Mouse (Mus musculus): ENCODE measurements around the gene Vmn1r1. TPM values are rescaled to one million over a fixed set of nuclear protein-coding genes. Genes with fewer than 3 reads are reported as not detected.
"Not testable (repeated sequence)": the region's sequence is repeated elsewhere in the genome, so short reads cannot be mapped to it uniquely, and the experiment has no call there.

Gene Vmn1r1
- total RNA-seq (2021), result not detected
- long read RNA-seq, experiment 1, result 0 reads
- long read RNA-seq, experiment 2, result 0 reads

DNA sequence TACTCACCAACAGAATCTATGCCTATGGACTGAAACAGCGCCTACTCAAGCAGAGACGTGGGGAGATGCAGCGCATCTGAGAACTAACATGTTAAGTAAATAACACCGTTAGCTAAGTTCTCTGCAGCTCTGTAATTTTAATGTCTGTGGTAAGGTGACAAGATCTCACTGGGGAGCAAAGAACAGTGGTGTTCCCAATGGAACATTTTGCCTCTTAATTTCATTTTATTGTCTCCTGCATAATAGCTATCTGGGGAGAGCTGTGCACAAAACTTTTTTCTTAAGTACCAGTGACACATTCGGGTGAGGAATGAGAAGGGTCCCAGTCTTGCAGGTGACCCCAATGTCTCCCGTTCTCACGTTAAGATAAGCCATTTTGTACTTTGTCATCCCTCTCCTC is at the start of gene Vmn1r1:
Gene Vmn1r1, minus strand, starts transcription at position 101 of the 400 bp plus-strand sequence.
- no peak for DNase-seq (ENCODE audit: low spot score in 2 of 2)
- intact Hi-C loops (cut with DNase I), result no loop called here

DNA sequence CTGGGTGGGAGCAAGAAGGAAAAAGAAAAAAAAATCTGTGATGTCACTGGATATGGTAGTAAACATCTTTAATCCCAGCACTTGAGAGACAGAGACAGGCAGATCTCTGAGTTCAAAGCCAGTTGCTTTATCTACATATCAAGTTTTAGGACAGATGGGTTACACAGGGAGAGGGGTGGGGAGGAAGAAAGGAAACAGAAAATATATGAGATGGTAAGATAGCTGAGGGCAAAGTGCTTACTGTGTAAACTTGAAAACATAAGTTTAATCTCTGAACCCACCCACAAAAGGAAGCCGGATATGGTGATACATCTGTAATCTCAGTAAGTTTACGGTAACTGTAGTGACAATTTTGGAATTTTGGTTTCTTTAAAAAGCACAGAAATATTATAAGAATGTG is 46.0 kb upstream of the Vmn1r1 start:
- DNase-seq (ENCODE audit: low spot score in 2 of 2), result no peak
- intact Hi-C loops (cut with DNase I), result no loop called here

DNA sequence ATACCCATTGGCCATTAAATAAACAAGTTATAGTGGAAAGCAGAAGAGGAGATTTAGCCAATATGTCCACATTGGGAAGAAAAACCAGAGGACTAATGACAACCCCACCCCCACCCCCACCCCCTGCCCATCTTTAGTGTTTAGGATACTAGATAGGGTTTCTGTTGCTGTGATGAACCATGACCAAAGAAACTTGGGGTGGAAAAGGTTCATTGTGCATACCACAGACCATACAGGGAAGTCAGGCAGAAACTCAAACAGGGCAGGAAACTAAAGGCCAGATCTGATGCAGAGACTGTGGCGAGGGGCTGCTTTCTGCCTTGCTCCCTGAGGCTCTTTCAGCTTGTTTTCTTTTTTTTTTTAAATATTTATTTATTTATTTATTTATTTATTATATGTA is 28.3 kb upstream of the Vmn1r1 start:
- no peak for DNase-seq (ENCODE audit: low spot score in 2 of 2)
- intact Hi-C loops (cut with DNase I), result no loop called here

DNA sequence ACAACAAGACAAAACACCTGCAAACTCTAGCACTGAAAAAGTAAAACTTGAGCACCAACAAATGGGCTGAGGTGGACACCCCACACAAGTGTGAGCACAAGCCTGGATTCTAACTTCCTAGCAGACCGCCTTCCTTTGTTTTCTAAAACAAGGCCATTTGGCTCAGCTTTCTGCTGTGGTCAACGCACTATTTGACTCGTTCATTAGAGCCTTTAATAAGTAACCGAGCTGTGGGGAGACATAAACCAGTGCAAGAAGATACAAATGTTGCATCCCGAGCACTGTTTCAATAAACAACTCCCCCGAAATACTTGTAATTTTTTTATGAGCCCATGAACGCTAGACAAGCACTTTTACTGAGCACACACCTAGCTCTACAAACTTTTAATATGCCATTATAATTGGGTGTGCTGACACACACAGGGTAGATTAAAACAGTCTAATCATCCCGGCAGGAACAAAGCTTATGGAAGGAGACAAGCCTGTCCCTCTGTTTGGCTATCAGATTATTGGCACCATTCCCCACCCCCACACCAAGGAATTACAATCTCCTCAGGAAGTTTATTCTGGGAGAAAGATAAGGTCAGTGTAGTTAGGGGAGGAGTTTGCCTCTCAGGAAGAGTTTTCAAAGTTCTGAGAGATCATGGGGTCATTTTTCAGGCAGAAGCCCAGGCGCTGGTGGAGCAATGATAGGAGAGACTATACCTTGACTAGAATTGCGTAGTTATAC is 27.7 kb upstream of the Vmn1r1 start:
- DNase-seq (ENCODE audit: low spot score in 2 of 2), result no peak
- intact Hi-C loops (cut with DNase I), result no loop called here

DNA sequence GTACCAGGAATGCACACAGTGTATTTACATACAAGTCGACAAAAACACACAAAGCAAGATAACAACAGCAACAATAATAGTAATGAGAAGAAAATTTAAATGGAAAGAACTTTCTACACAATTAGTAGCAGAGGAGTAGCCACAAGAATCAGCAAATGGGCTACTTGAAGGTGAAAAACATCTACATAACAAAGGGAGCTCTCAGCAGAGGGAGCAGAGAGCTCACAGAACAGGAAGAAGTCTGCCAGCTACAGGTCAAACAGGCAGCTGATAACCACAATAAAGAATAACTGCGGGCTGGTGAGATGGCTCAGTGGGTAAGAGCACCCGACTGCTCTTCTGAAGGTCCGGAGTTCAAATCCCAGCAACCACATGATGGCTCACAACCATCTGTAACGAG is 26.9 kb upstream of the Vmn1r1 start:
- DNase-seq (ENCODE audit: low spot score in 2 of 2), result no peak
- intact Hi-C loops (cut with DNase I), result no loop called here

DNA sequence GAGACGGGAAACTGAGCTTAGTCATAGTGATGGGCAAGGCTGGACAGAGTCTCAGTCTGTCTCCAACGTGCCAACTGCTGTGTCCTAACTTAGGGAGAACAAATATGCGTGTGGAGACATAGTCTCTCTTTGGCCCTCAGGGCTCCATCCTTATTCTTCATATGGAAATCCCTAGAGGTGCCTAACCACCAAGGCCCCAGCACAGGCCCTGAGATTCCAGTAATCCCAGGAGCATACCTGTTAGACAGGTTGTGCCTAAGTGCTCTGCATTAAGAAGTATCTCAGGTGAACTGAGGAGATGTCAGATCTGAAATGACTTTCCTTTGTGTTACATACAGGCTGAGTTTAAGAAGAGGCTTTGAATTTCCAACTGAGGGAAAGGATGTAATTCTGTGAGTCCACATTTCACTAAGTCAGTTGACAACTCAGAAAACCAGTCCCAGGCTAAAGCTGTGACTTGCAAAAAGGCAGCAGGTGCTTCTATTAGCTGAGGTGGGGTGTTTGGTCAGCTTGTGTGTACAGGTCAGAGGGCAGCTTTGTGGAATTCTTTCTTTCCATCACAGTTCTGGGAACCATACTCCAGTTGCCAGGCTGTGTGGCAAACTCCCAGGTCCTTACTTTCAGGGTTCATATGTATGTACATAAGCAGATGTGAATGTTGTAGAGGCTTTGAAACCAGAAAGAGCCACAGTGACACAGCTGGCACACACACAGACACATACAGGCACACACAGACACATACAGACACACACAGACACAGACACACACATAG is 25.6 kb upstream of the Vmn1r1 start:
- intact Hi-C loops (cut with DNase I), result no loop called here
- no peak for DNase-seq (ENCODE audit: low spot score in 2 of 2)

DNA sequence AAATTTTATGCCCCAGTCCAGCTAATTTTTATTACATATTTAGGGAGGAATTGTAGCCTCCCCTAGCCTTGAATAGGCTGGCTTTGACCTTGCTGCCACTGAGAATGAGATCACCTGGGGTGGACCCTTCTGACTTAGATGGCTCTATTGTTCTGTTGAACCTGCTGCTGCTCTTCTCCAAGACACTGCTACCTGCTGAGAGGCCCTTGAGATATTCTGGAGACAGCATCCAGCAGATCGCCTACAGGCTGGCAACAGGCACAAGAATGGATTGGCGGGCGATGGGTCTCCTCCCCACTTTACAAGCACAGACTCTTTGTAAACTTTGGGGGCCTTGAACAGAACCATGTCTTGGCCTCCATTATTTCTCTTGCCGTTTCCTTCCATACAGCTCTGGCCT is 18.2 kb upstream of the Vmn1r1 start:
- DNase-seq (ENCODE audit: low spot score in 2 of 2); intact Hi-C loops (cut with DNase I): not testable (repeated sequence)

DNA sequence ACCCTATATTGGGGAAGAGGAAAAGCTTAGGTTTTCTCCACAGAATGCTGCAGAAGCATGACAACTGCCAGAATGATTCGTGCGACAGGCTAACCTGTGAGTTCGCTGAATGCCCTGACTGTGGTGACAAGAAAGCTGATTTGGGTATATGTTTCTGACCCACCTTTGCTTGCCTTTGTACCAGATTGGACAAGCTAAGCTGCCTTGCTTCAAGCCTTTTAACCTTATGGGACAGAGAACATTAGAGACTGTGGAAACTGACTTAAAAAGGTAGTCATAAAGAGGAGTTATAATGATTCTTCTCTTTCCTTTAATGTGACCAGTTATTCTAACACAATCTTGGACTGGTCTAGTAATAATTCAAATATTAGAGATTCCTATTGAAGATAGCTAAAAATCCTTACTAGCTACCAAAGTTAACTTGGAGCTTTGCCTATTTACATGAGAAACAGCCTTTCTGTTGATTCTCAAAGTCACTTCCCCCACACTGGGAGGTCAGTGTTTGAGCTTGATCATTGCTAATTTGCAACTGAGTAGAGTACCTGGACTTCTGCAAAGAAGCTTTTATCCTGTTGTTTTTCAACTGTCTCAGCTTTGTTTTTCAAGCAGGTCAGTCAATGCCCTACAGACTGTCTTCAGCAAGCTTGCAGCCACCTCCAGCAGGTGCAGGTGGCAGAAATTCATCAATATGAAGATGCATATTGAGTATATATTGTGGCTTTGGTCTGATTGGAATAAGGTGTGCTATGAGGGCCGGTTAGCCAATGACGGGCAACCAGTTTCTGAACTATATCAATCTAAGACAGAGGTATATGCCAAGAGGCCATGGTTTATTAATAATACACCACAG is 17.4 kb upstream of the Vmn1r1 start:
- DNase-seq (ENCODE audit: low spot score in 2 of 2), result no peak
- intact Hi-C loops (cut with DNase I), result no loop called here

DNA sequence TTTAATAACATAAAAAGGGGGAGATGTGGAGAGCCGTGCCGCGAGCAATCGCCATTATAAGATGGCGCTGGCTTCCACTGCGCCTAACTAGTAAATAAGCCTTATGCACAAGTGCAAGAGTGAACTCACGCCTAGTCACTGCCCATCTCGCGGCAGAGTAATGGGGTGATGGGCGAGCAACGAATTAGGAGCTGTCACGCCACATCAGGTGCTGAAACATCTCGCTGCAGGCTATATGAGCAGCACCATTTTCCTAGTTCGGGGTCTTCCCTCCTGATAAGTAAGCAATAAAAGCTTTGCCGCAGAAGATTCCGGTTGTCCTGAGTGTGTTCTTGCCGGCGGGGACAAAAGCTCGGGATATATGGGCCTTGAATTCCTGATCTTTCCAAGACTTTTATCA is 12.7 kb upstream of the Vmn1r1 start:
- intact Hi-C loops (cut with DNase I); DNase-seq (ENCODE audit: low spot score in 2 of 2): not testable (repeated sequence)

DNA sequence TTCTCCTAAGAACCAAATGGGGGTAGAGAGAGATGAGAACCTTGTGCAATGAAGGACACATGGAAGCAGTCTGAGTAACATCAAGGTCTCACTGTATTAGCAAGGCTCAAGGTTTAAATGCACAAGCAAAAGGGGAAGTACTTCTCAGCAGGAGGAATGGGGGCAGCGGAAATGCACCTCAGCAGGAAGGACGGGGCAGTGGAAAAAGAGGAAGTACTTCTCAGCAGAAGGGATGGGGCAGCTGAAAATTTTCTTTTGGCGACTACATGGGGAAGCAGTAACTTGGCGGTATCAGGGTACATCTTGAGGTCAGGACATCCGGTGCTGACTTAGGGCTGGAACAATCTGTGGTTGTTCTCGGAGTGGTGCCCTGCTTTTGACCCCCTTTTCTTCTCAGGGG is 5.9 kb upstream of the Vmn1r1 start:
- DNase-seq (ENCODE audit: low spot score in 2 of 2); intact Hi-C loops (cut with DNase I): not testable (repeated sequence)

DNA sequence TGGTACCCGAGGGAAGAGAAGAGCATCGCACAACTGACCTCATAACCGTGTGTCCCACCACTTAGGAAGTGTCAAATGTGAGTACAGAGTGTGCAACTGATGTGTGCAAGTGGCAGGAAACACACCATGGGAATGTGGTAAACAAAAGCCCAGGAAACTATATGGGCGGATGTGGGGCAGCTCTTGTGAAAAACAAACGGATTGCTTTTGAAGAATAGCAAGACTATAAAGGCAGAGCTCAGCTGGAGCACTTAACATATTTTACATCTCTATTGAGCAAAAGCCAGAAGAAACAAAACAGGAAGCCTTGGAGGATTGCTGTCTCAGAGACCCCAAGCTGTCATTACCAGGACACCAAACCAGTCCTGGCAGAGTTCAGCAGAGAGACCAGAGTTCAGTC is 1.3 kb downstream of the Vmn1r1 start:
- intact Hi-C loops (cut with DNase I), result no loop called here
- no peak for DNase-seq (ENCODE audit: low spot score in 2 of 2)

DNA sequence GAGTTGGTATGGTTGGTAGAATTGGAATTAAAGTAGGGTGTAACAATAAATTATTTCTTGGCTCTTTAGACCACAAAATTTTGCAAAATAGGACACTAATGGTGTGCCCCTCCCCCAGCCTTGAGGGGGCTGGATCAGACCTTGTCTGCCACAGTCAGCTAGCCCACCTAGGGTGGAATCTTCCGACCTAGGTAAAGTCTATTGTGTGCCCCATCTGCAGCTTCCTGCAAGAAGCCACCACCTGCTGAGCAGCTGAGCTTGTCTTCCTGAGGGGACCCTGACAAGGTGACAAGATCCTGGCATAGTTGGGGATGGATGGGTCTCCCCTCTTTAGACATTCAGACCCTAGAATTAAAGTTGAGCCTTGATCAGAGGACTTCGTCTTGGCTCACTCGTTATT is 4.7 kb downstream of the Vmn1r1 start:
- intact Hi-C loops (cut with DNase I), result no loop called here
- no peak for DNase-seq (ENCODE audit: low spot score in 2 of 2)

DNA sequence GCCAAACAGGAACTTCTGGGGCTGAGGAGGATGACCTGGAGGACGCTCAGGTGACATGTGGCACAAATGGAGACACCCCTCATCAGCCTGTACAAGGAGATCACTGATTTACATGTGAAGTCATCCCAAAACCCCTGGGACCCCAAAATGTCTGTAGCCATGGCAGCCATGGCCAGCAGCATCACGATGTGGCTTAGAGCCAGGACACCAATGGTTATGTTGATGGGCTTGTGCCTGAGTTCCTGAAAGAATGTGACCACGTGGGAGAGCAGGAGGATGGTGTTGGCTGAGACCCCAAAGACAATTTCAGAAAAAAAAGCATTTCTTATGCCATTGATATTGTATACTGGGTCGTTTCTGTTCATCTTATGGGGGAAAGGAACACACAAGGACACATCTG is 6.6 kb downstream of the Vmn1r1 start:
- intact Hi-C loops (cut with DNase I), result no loop called here
- DNase-seq (ENCODE audit: low spot score in 2 of 2), result no peak

DNA sequence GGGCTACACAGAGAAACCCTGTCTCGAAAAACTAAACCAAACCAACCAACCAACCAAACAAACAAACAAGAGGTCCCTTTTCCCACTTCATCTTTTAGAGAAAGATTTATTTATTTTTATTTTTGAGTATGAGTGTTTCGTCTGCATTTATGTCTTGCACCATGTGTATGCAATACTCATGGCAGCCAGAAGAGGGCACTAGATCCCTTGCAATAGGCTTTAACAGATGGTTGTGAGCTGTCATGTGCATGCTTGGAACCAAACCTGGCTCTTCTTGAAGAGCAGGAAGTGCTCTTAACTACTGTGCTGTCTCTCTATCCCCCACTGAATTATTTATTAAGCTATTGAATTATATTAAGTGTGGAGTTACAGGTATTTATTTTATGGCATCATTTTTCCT is 14.3 kb downstream of the Vmn1r1 start:
- intact Hi-C loops (cut with DNase I), result no loop called here
- DNase-seq (ENCODE audit: low spot score in 2 of 2), result no peak

DNA sequence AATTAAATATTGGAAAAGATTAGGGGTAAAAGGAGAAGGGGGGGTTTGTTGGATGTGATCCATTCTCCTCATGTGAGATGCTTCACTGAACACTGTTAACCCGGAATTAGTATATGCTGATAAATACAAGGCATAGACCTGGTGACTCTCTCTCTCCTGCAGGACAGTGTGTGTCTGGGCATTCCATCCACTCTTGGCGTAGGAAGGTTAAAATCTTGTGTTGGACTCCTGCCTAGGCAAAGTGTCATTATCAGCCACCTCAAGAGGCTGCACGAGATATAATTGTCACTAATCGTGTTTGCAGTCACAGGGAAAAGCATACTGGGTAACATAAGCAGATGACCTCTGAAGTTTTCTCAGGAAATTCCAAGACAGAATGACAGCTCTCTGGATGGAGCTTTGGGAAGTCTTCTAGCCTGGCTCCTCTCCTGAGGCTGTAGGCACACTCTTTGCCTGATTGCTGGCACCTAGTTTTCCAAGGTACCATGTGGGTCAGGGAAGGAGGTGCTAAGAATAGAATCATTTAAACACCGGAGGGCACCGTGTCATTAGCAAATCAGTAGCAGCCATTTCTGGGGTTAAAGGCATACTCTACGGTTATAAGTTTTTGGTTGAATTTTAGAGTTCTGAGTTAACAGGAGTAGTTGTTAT is 15.3 kb downstream of the Vmn1r1 start:
- intact Hi-C loops (cut with DNase I), result no loop called here
- DNase-seq (ENCODE audit: low spot score in 2 of 2), result no peak

DNA sequence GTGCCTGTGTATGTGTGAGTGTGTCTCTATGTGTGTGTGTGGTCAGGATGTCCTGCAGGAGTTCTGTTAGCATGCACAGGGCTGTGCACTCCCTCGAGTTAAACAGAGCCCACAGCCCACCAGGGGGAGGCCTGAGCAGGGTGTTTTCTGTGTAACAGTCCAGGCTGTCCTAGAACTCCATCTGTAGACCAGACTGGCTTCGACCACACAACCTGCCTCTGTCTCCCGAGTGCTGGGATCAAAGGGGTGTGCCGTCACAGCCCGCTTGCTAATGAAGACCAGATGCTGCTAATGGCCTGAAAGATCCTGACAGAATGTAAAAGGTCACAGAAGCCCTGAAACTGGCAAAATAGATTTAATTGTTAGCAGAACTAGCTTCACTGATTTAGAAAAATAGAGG is 18.7 kb downstream of the Vmn1r1 start:
- intact Hi-C loops (cut with DNase I), result no loop called here
- no peak for DNase-seq (ENCODE audit: low spot score in 2 of 2)

DNA sequence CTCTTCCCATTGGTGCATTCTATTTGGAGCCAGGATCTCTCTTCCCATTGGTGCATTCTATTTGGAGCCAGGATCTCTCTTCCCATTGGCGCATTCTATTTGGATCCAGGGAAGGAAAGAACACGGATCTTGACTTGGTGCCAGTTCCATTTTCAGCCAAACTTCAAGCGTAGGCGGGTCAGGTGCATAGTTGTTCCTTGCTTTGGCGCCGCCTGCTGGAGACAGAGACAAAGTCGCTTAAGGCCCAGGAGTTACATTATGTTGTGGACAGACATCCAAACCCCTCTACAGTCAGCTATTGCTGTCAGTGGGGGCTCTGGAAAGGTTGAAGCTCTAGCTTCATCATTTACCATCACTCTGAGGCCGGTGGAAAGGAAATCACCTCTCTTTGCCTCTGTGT is 21.0 kb downstream of the Vmn1r1 start:
- peak in 1 of 2 experiments; percentile 45 for DNase-seq (ENCODE audit: low spot score in 2 of 2)
- intact Hi-C loops (cut with DNase I), result no loop called here

DNA sequence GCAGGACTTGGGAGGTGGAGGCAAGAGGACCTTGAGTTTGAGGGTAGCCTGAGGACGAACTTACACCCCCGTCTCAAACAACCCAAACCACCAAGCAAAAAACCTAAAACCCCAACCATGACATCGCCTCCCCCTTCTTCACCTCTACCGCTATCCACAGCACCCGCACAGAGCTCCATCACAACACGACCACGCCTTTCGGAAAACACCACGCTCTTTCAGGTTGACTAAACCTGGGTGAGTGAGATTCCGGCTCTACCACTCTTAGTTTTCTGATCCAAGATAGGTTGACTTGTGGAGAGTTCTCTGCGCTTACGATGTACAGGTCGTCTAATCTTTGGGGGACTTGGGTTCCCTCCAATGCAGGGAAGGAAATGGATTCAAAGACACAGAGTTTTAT is 21.6 kb downstream of the Vmn1r1 start:
- DNase-seq (ENCODE audit: low spot score in 2 of 2), result no peak
- intact Hi-C loops (cut with DNase I), result no loop called here

DNA sequence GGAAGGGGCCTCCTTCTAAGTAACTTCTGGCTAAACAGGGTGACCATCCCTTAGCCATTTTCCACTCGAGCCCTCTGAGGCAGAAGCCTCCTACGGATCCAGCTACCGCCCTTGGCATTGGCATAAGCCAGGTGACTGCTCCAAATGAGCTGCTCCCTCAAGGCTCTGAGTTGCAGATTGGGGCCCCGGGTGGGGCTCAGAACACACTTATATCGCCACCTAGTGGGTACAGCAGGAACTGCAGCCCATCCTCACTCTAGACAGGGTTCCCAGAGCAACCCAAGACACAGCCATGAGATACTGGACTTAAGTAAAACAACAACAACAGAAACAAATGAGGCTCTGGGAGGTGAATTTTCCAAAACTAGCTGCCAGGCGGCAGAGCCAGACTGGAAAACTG is 23.9 kb downstream of the Vmn1r1 start:
- intact Hi-C loops (cut with DNase I), result no loop called here

DNA sequence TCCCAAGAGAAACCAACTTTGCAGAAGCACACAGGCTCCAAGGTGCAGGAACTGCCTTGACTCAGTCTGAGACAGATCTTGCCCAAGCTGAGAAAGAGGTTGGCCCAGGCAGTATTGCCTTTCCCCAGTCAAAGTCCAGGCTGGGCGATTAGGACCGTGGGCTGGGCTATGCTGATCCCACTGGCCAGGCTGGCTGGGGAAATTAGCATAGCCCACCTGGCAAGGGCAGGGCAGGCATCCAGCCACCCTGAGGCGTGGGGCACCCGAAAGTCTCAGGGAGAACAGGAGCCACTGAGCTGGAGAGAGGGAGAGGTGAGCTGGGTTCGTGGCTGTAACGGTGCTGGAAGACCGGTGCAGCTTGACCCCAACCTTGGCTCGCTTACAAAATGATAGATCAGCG is 24.3 kb downstream of the Vmn1r1 start:
- DNase-seq (ENCODE audit: low spot score in 2 of 2), result no peak
- intact Hi-C loops (cut with DNase I), result no loop called here

More for the DNA sequence above, 23.9 kb downstream of the Vmn1r1 start:
- peak; percentile 82 to 86 for DNase-seq (ENCODE audit: low spot score in 2 of 2)

All from left cerebral cortex, postnatal 14 days (tissue).